ENCODE assay signal across 9 mouse cellular contexts in the genomic region with DNA sequence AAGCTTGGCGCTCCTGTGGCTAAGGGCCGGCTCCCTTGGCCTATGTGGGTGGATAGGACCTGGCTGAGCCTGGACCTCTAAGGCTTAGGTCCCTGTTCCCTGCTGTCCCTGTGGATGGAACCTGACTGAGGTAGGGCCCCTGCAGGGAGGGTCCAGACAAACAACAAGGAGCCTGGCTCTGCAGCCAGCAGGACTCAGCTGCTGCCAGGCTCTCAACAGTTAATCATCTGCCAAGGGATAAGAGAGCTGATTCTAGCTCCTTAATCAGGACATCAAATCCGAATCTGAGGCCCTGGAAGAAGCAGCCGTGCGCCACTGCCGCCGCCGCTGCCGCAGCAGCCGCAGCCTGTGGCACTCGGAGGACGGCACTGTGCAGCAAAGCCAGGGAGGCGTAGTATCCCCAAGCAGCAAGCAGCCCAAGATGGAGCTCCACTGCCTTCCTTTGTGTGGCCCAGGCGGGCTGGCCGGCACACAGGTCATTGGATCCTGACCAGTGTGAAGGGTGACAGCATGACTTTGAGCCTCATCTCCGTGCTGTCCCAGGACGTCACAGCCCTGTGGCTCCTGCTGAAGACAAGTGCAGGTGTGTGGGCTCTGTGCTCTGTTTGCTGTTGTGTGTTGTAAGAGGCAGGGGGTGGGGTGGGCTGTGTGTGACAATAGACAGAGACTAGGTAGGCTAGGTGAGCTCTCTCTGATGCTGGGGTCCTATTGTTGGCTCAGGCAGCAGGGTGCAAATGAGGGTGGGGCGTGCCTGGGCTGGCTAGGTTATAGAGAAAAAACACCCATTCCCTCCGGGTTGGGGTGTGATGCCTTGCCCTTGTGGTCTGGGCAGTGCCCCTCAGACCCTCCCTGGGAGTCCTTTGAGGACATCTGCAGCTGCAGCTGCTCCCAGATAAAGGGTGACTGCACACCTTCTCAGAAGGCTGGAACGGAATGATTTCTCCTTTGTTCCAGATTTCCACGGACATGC.
DNase-seq lines count a peak whose midpoint lies in the region; ATAC-seq and TF ChIP-seq lines count a peak whose summit lies in the region.
"Had no signal": no experiment of that assay in that cellular context is flagged by ENCODE, and none has a peak within 500 bp of the region (broad histone marks: within the 10 kb centered on the region; RNA-seq: fewer than 3 reads in every experiment).

No protein-coding gene starts in this region.

- 4% methylated on average over 21 of the region's 21 CpGs for WGBS in forebrain, postnatal 0 days
- 8% methylated on average over 21 of the region's 21 CpGs for WGBS in limb, embryonic 15.5 days

- ATAC-seq in forebrain, postnatal 0 days: peak; percentile 87
- 0 out of 2 replicates have a peak, but pooled peaks have one; percentile 42 for ATAC-seq in limb, embryonic 15.5 days (ENCODE audit: insufficient number of reproducible peaks, low FRiP score, low TSS enrichment, low read depth)

- DNase-seq in left cerebral cortex, postnatal 14 days (ENCODE audit: low spot score in 2 of 2): peak; percentile 47 to 50
- DNase-seq in left cerebral cortex, adult 11 months (ENCODE audit: low spot score): no peak
- peak; percentile 45 to 52 for DNase-seq in cerebellum, postnatal 36 days
- peak; percentile 83 for DNase-seq in forebrain, postnatal 0 days
- no peak for DNase-seq in spleen, postnatal 10 days (ENCODE audit: low spot score in 2 of 2)
- DNase-seq in spleen, postnatal 4 days (ENCODE audit: low spot score in 2 of 2): no peak
- no peak for DNase-seq in urinary bladder, postnatal 10 days (ENCODE audit: low spot score)

- intact Hi-C loops in left cerebral cortex, postnatal 14 days (cut with DNase I): no loop called here

- TF ChIP-seq CTCF in forebrain, postnatal 0 days (IDR thresholded peaks at IDR 0.05; ENCODE audit: low read depth): no peak

- H3K9ac ChIP-seq in forebrain, postnatal 0 days: peak overlapping the region; percentile 92
- peak overlapping the region; percentile 8; the same call in 1 of the 2 replicates for H3K9ac ChIP-seq in limb, embryonic 15.5 days
- H3K9ac ChIP-seq: liver, embryonic 15.5 days had no signal

- H3K4me2 ChIP-seq in forebrain, postnatal 0 days (ENCODE audit: low read depth): peak overlapping the region; percentile 87
- H3K4me2 ChIP-seq in limb, embryonic 15.5 days: peak overlapping the region; percentile 50
- H3K4me2 ChIP-seq: liver, embryonic 15.5 days had no signal

- H3K27ac ChIP-seq in forebrain, postnatal 0 days (ENCODE audit: low read depth, low read length): peak overlapping the region; percentile 98
- no peak overlapping the region for H3K27ac ChIP-seq in limb, embryonic 15.5 days
- H3K27ac ChIP-seq: liver, embryonic 15.5 days had no signal

- H3K4me3 ChIP-seq in forebrain, postnatal 0 days (ENCODE audit: low read depth, low read length): peak overlapping the region; percentile 61
- H3K4me3 ChIP-seq in limb, embryonic 15.5 days: peak overlapping the region; percentile 36
- H3K4me3 ChIP-seq: liver, embryonic 15.5 days had no signal

- H3K36me3 ChIP-seq in forebrain, postnatal 0 days (ENCODE audit: insufficient read depth): peaks cover 12% of the 10 kb centered on the region; the same call in 1 of the 2 replicates
- no peaks in the 10 kb centered on the region for H3K36me3 ChIP-seq in limb, embryonic 15.5 days
- H3K36me3 ChIP-seq: liver, embryonic 15.5 days had no signal

- no peaks in the 10 kb centered on the region for H3K9me3 ChIP-seq in forebrain, postnatal 0 days (ENCODE audit: low read length)
- no peaks in the 10 kb centered on the region for H3K9me3 ChIP-seq in limb, embryonic 15.5 days
- H3K9me3 ChIP-seq: liver, embryonic 15.5 days had no signal

- H3K27me3 ChIP-seq in forebrain, postnatal 0 days (ENCODE audit: insufficient read depth, low read length): no peaks in the 10 kb centered on the region
- H3K27me3 ChIP-seq in limb, embryonic 15.5 days: no peaks in the 10 kb centered on the region

- H3K4me1 ChIP-seq in forebrain, postnatal 0 days (ENCODE audit: insufficient read depth): peaks cover 22% of the 10 kb centered on the region
- H3K4me1 ChIP-seq in limb, embryonic 15.5 days: peaks cover 23% of the 10 kb centered on the region
- H3K4me1 ChIP-seq: liver, embryonic 15.5 days had no signal

Comparison
In these comparisons a context has a peak if more than half of its experiments do, and no peak if none do; other contexts are left out.
1. DNase-seq: peak in left cerebral cortex, postnatal 14 days (2 of 2), cerebellum, postnatal 36 days (2 of 2) and forebrain, postnatal 0 days (single experiment); none in left cerebral cortex, adult 11 months (single experiment), spleen, postnatal 10 days (0 of 2), spleen, postnatal 4 days (0 of 2) and urinary bladder, postnatal 10 days (single experiment).